Mouse (Mus musculus): Measurements from ENCODE around the gene Cdca4.

- TF ChIP-seq CTCF (conservative IDR thresholded peaks at IDR 0.05; ENCODE audit: insufficient read depth, insufficient read length, low read depth, low read length): peak; percentile 78
- TF ChIP-seq POLR2A (IDR thresholded peaks at IDR 0.05; ENCODE audit: low read depth, low read length): no peak
Measured at GRCm38 (mm10) chr12:112816294-112816693, 12.9 kb downstream of the Cdca4 start.
